Mouse (Mus musculus) urinary bladder, postnatal 36 days (tissue): ENCODE measurements at regions not wholly inside any gene's neighbourhood (a gene's known extent, or its start where the extent isn't known, plus 50 kb on each side); places are given as distances from the start of the nearest gene placed in this dataset.

Source experiments
- DNase-seq, 2 experiments: peaks; one replicate each; pipeline ENCODE4 v3.0.0; 2022; ENCODE audit warnings: low spot score in 2 of 2, mixed read lengths in 1 of 2

- no peak for DNase-seq
These were observed 1035.2 kb upstream of the B3galt2 start for GRCm38 (mm10) chr1:142605224-142605623.

- no peak for DNase-seq
These were observed 1034.4 kb upstream of the B3galt2 start for GRCm38 (mm10) chr1:142606082-142606481.

- no peak for DNase-seq
These were observed 1019.0 kb upstream of the B3galt2 start for GRCm38 (mm10) chr1:142621464-142621863.

GRCm38 (mm10) chr1:142624303-142624702, 1016.2 kb upstream of the B3galt2 start:
- DNase-seq, result no peak

DNA sequence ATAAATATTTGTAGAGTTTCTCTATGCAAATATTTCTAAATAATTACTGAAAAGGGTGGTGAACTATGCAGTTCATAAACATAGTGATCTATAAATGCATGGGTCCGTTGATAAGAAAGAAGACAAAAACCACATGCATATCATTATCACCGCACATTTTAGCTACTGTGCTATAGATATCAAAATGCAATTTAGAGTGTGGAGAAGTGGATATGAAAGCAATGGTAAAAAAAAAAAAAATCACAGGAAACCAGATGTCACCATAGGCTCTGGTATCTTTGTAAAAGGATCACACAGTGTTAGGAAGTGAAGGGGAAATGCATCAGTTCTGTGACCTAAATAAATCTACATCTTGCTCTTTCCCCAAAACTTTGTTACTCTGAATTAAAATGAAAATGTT, 985.2 kb upstream of the B3galt2 start:
- no peak for DNase-seq

DNA sequence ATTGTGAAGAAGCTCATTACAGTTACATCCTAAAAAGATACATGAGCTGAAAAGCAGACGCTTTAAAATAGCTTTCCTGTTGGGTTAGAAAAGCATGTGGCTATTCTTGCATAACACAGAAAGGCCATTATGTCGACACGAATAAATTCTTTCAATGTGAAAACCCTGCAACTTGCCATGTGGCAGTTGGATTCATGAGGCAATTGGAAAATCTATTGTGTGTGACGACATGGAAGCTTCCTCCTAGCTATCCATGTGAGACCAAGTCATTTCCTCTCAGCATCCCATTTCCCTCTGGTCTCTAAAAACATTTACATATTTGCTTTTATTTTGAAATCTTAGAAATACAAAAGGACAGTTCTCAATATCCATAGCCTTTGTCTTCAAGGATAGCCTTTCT, 975.2 kb upstream of the B3galt2 start:
- DNase-seq, result no peak

DNA sequence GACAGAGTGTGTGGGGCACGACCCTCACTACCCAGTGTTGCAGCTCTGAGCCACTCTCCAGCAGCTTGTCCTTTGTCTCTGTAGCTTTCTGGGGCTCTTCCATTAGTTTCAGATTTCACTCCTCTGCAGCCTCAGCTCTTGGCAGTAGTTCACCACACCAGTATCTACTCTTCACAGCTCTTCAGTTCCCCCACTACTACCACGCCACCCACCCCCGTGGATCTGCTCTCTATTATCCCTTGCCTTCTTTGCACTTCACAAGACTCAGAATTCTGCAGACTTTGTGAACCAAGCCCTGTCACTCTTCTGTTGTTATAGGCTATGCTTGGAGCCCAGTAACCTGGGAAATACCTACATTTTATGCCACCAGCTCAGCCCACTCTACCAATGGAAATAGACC, 960.5 kb upstream of the B3galt2 start:
- no peak for DNase-seq

DNA sequence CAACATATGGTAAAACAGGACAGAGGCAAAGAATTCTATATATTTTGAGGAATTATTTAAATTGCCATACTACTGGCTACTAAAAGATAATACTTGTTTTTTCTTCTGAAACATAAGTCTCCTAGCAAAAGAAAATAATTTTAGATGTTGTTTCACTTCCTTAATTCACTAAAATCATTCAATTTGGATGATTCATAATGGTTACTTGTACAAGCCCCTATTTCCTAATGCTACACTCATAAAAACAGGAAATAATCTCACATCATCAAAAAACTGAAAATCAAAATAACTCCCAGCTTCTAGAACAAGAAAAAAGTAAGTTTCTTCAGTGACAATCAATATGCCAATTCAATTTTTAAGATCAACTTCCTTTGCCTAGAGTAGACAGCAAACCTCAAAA, 951.6 kb upstream of the B3galt2 start:
- no peak for DNase-seq

- no peak for DNase-seq
These were observed 945.3 kb upstream of the B3galt2 start for GRCm38 (mm10) chr1:142695179-142695578.

GRCm38 (mm10) chr1:142708263-142708662, 932.2 kb upstream of the B3galt2 start:
- DNase-seq, result no peak

DNA sequence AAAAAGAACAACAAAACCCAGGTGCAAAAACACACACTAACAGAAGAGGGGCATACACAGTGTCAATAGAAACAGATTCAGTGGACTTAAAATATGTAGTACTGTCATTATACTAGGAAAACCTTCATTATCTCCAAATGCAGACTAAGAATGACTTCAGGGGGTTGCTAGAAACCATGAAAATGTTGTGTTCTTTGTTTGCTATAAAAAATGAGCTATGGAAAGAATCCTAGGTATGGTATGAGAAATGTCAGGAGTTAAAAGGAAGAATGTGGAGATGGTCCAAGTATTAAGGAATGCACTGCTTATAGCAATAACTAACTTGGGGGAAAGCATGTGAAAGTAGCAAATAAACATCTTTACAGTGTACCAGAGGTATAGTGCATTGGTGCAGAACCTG, 910.2 kb upstream of the B3galt2 start:
- no peak for DNase-seq

DNA sequence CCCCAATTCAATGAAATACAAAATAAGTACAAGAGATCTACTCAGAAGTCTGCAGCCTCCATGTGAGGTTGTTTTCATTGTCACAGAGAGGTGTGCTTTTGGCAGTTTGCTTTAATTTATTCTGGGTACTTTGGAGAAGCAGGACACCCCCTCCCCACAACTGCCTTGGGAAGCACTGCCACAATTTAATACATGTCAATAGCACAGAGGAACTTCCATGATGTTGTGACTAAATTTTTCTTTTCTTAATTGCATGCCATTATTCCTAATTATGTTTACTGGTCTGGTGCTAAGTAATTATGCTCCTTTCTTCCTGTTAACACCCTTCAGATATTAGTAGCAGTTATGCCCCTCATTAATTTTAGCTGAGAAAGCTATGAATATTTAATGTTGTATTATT, 906.4 kb upstream of the B3galt2 start:
- no peak for DNase-seq

DNA sequence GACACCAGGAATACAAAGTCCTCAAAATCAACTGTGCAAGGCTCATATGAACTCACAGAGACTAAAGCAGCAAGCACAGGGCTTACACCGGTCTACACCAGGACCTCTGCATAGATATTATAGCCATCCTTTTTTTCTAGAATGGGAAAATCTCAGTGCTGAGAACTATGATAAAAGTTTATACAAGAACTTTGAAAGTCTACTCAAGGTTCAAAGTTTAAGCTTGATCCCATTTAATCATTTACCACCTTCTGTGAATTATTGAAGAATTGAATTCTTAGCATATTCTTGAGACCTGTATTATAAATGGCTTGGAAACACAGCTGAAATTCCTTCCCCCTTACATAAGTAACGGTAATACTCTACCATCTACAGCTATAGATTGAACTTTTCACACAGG, 902.1 kb upstream of the B3galt2 start:
- no peak for DNase-seq

DNA sequence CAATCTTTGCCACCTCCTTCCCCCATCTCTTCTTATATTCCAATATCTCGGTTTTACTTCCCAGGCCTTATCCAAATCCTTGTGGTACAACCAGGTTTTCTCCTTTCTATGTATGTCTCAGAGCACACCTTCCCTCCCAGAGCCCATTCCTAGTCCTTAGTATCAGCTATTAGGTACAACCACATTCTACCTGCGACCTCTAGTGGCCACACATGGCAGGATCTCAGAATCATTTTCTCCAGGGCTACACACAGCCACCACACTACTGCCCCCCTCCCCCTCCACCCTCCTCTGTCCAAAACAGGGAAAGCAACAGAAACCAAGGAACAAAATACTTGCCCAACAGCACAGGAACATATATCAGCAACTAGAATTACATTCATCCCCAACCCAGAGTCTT, 898.2 kb upstream of the B3galt2 start:
- peak; percentile 10 to 13 for DNase-seq

- DNase-seq, result no peak
These were observed 869.5 kb upstream of the B3galt2 start for GRCm38 (mm10) chr1:142771010-142771409.
